Mouse (Mus musculus) activated CD4-positive, CD25-positive, alpha-beta regulatory T cell, adult 9 weeks (primary cell): Measurements from ENCODE around the gene E130114P18Rik. TPM values are rescaled to one million over a fixed set of nuclear protein-coding genes. Genes with fewer than 3 reads are reported as not detected.

ENCODE experiments used
- polyA plus RNA-seq: library from polyadenylated mRNA; unstranded; fragments of 100-300 nt; shearing (Covaris generic); gene quantifications from one replicate; pipeline ENCODE4 v1.2.1, GENCODE M21; 2017

The E130114P18Rik gene
- not detected for polyA plus RNA-seq

GRCm38 (mm10) chr4:97777706-97778176, at the start of gene E130114P18Rik:
Gene E130114P18Rik, minus strand, starts transcription at chr4:97778078.

GRCm38 (mm10) chr4:97772641-97773040, 5.2 kb downstream of the E130114P18Rik start, which contains the start of gene Nfia:
Gene Nfia, plus strand, starts transcription at chr4:97772734.

Other genes starting within 250 kb of the E130114P18Rik start
- gene Nfia, start 5.3 kb downstream of the E130114P18Rik start, polyA plus RNA-seq: 8.8 TPM